Mouse (Mus musculus): ENCODE measurements around the gene Utrn.

DNA sequence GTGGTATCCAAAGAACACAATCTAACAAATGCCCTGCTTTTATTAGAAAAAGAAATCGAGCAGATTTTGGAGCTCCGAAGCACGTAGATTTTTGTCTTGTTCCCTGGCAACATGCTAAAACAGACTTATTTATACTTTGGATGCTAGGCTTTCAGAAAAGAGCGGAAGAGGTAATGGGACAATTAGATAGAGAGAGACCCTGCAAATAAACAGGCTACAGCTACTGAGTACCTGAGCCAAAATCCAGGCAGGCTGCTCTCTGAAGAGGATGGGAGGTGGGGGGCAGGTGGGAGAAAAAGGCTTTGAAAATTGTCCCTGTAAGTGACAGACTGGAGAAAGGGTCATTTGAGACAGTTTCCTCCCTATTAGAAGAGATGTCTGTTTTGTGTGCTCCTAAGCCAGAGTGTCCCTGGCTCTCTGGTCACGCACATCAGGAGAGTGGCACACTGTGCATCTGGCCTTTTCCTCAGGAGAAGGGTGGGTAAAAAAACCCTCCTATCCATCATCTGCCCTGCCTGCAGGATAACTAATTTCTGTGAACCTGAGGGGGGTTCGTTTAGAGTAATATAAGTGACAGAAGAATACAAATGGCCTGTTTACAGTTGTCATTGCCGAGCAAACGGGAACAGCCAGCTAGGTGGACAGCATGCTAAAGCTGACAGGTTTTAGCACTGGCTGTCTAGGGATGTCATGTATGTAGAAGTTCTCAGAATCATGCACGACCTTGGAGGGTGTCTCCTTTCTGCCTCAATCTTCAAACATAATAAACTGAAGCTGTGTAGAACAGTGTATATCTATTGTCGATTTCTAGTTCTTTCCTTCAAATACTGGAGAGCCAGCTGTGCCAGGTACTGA, 529.2 kb downstream of the Utrn start:
- TF ChIP-seq CTCF (IDR thresholded peaks at IDR 0.05; ENCODE audit: control insufficient read depth, insufficient read depth, low read length) = no peak
- TF ChIP-seq POLR2A (IDR thresholded peaks at IDR 0.05; ENCODE audit: borderline replicate concordance, control insufficient read depth, low read depth, low read length) = no peak
